Mouse (Mus musculus) lung, adult 2 months (tissue): ENCODE data around the gene Sry.

Experiments used
- CTCF ChIP-seq: fragments of 200-500 bp; IDR thresholded peaks from 2 replicates; pipeline ENCODE4 v1.5.1; 2011; ENCODE audit warnings: mild to moderate bottlenecking, low read length, control low read depth; ENCODE audit not compliant: insufficient read depth
- POLR2A ChIP-seq: fragments of 200-500 bp; IDR thresholded peaks from 2 replicates; pipeline ENCODE4 v1.6.1; 2011; ENCODE audit warnings: low read depth, mild to moderate bottlenecking, control low read depth, low read length, borderline replicate concordance; ENCODE audit errors: extremely low read depth

- TF ChIP-seq CTCF (no peak), POLR2A (no peak)
Observed at GRCm38 (mm10) chrY:2663558-2663957, at the start of gene Sry.
